Mouse (Mus musculus) thymus, adult 2 months (tissue): Measurements from ENCODE around the gene Mmp20.

ENCODE experiments used
- CTCF ChIP-seq: fragments of 200-500 bp; IDR thresholded peaks from 2 replicates; pipeline ENCODE4 v1.5.1; 2012; ENCODE audit warnings: mild to moderate bottlenecking, control low read depth, low read length, moderate library complexity, borderline replicate concordance; ENCODE audit not compliant: control insufficient read depth, poor library complexity, insufficient read depth; ENCODE audit errors: extremely low read depth
- POLR2A ChIP-seq: fragments of 200-500 bp; IDR thresholded peaks from 2 replicates; pipeline ENCODE4 v1.6.1; 2012; ENCODE audit warnings: mild to moderate bottlenecking, low read length, control low read depth, moderate library complexity; ENCODE audit not compliant: control insufficient read depth, poor library complexity, insufficient read depth; ENCODE audit errors: extremely low read depth

- TF ChIP-seq POLR2A (no peak), CTCF (no peak)
These were observed 5.9 kb downstream of the Mmp20 start for GRCm38 (mm10) chr9:7633936-7634335.
